Mouse (Mus musculus): ENCODE measurements around the gene Gm27021.

- TF ChIP-seq CTCF (IDR thresholded peaks at IDR 0.05; ENCODE audit: insufficient read depth, low read depth, low read length) (no peak), POLR2A (IDR thresholded peaks at IDR 0.05; ENCODE audit: insufficient read depth, low read depth, low read length) (no peak)
These were observed 48.3 kb upstream of the Gm27021 start for GRCm38 (mm10) chr8:120715996-120716680.

All from olfactory bulb, adult 2 months (tissue).